In the genomic region with DNA sequence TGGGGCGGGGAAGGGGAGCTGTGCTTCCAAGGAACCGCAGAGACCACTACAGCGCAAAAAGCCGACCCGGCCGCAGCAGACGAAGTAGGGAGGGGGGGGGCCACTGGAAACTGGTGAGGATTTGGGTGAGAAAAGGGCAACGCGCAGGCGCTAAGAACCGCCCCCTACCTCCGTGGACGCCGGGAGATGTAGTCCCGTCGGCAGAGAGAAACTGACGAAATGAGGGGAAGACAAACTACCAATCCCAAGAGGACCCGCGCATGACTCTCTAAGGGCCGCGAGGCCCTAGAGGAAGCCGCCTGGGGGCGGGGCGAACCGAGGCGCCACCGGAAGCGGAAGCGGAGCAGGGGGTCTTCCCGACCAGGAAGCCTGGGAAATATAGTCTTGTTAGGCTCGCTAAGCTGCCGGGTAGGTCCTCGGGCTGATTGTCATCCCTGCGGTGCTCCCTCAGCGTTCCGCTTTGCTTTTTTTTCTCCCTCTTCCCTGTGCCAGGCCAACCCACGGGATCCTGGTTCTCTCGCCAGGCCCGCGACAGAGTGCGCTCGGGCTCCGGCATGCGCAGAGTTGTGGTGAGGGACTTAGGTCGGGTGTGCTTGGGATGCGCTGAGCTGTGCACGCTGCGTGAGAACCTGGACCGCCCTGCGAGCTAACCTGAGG, we compare ENCODE assay signal across 8 mouse cellular contexts. TPM values are rescaled to one million over a fixed set of nuclear protein-coding genes. Genes with fewer than 3 reads are reported as not detected.
A peak's percentile ranks its signal among the peaks of the same experiment; 100 is the strongest.
DNase-seq lines count a peak whose midpoint lies in the region; ATAC-seq lines count a peak whose summit lies in the region.

A gene (plus strand): TSS at position 313 of the 657 bp plus-strand sequence.

- peak; percentile 97 for ATAC-seq in inflammation-experienced regulatory T-cells, adult 6 months
- peak; percentile 89 for ATAC-seq in megakaryocyte-erythroid progenitor cell, adult 5-6 weeks (replicated peaks; ENCODE audit: low FRiP score, low TSS enrichment, poor library complexity, severe bottlenecking)

- DNase-seq in adrenal gland, adult (ENCODE audit: inconsistent age in 2 of 2, low spot score in 1 of 2), result peak; percentile 99
- DNase-seq in embryo, embryonic 10.5 days (ENCODE audit: low spot score), result peak; percentile 99
- DNase-seq in gastrocnemius, postnatal 14 days, result peak; percentile 99
- peak; percentile 98 to 99 for DNase-seq in left cerebral cortex, postnatal 10 days (ENCODE audit: extremely low spot score in 1 of 2, low spot score in 2 of 2)
- peak; percentile 99 for DNase-seq in right cerebral cortex, postnatal 25 days
- DNase-seq in urinary bladder, postnatal 4 days (ENCODE audit: low spot score in 2 of 2), result peak; percentile 98

- intact Hi-C loops in gastrocnemius, postnatal 14 days (cut with DNase I; ENCODE audit: low total_unique reads), result no loop called here
- intact Hi-C loops in left cerebral cortex, postnatal 10 days (cut with DNase I), result no loop called here

RNA-seq across cellular contexts. Expression of the gene that starts here (rescaled TPM):
- total RNA-seq in gastrocnemius, postnatal 14 days (2021), result 1 to 10 TPM; 7.0 to 7.9 TPM
- 10 to 100 TPM; 57.1 to 87.4 (median 74.3) TPM for polyA plus RNA-seq in inflammation-experienced regulatory T-cells, adult 6 months (2017; shearing (Covaris generic))
- 10 to 100 TPM; 13.2 to 17.7 TPM for total RNA-seq in left cerebral cortex, postnatal 10 days (2021)
- 30.4 and 31.5 TPM in 2 replicates for total RNA-seq in megakaryocyte-erythroid progenitor cell, adult 5-6 weeks (2014; fragmentation: Nextera tagmentation)
- 36.2 and 37.7 TPM in 2 replicates for total RNA-seq in megakaryocyte-erythroid progenitor cell, adult 5-6 weeks (2017)

Comparison
In these comparisons a context has a peak if more than half of its experiments do, and no peak if none do; other contexts are left out.
1. Peak in every context shown above with its lines: DNase-seq and ATAC-seq.